9 mouse cellular contexts compared by ENCODE assay signal in the genomic region with DNA sequence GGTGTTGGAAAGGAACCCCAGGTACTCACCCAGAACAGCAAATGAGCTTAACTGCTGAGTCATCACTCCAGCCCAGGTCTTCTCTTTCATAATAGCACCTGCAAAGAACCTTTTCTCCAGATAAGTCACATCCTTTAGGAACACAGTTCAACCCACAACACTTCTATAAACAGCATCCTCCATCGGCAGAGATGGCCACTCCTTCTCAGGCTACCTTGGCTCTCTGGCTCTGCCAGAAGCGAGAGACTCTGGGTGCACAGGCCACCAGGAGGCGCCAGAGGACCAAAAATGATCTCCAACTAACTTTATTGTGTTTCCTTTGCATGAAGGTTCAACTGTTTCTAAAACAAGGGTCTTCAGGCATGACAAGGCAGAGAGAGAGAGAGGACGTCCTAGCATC. TPM values are rescaled to one million over a fixed set of nuclear protein-coding genes. Genes with fewer than 3 reads are reported as not detected.
DNase-seq lines count a peak whose midpoint lies in the region; ATAC-seq and TF ChIP-seq lines count a peak whose summit lies in the region.
"Had no signal": no experiment of that assay in that cellular context is flagged by ENCODE, and none has a peak within 500 bp of the region (broad histone marks: within the 10 kb centered on the region; RNA-seq: fewer than 3 reads in every experiment).

No protein-coding gene starts in this region.

- H3K27ac ChIP-seq in MEL (ENCODE audit: control insufficient read depth, low read depth, low read length): no peak overlapping the region
- H3K27ac ChIP-seq in bone marrow macrophage, adult 2 months (ENCODE audit: insufficient read depth, low read depth, low read length): no peak overlapping the region
- H3K27ac ChIP-seq: lung, embryonic 15.5 days had no signal

- no peak for TF ChIP-seq POLR2A in MEL (IDR thresholded peaks at IDR 0.05; ENCODE audit: control insufficient read depth in 1 of 2, insufficient read depth in 1 of 2, low read depth in 1 of 2, low read length in 2 of 2, poor library complexity in 1 of 2)
- TF ChIP-seq POLR2A in bone marrow macrophage, adult 2 months (IDR thresholded peaks at IDR 0.05; ENCODE audit: borderline replicate concordance, low read depth, low read length): no peak

- no peaks in the 10 kb centered on the region for H3K27me3 ChIP-seq in MEL (ENCODE audit: control insufficient read depth in 1 of 2, insufficient read depth in 2 of 2, low read length in 2 of 2)

- no peaks in the 10 kb centered on the region for H3K9me3 ChIP-seq in MEL (replicated peaks; ENCODE audit: insufficient read depth, low read length)
- H3K9me3 ChIP-seq: lung, embryonic 15.5 days had no signal

- TF ChIP-seq RAD21 in MEL (IDR thresholded peaks at IDR 0.05; ENCODE audit: low read depth, low read length): no peak; the same call in none of the 2 replicates

- H3K36me3 ChIP-seq in MEL (ENCODE audit: control insufficient read depth in 1 of 2, insufficient read depth in 2 of 2, low read length in 2 of 2): peaks cover 0 to 3% of the 10 kb centered on the region in 2 experiments; a peak in 1 of 4 replicates
- H3K36me3 ChIP-seq: lung, embryonic 15.5 days had no signal

- no peak overlapping the region for H3K9ac ChIP-seq in MEL (ENCODE audit: control insufficient read depth, low read depth, low read length, poor library complexity, severe bottlenecking)
- H3K9ac ChIP-seq: lung, embryonic 15.5 days had no signal

- no peak overlapping the region for H3K4me3 ChIP-seq in MEL (ENCODE audit: control insufficient read depth in 1 of 2, insufficient read depth in 1 of 2, low read depth in 2 of 2, low read length in 2 of 2)
- H3K4me3 ChIP-seq in bone marrow macrophage, adult 2 months (ENCODE audit: insufficient read depth, low read length): no peak overlapping the region
- H3K4me3 ChIP-seq: lung, embryonic 15.5 days had no signal

- peaks cover 0 to 6% of the 10 kb centered on the region in 2 experiments; a peak in 1 of 4 replicates for H3K4me1 ChIP-seq in MEL (ENCODE audit: control insufficient read depth in 1 of 2, insufficient read depth in 2 of 2, low read length in 2 of 2)
- peaks cover 13% of the 10 kb centered on the region for H3K4me1 ChIP-seq in bone marrow macrophage, adult 2 months (ENCODE audit: control insufficient read depth, insufficient read depth, low read length)

- TF ChIP-seq EP300 in MEL (IDR thresholded peaks at IDR 0.05; ENCODE audit: low read depth in 1 of 2, low read length in 2 of 2): no peak

- peak; percentile 88 for DNase-seq in MEL (ENCODE audit: low read depth, low spot score)
- DNase-seq in heart, postnatal 4 days: peak; percentile 93
- peak; percentile 91 to 92 for DNase-seq in layer of hippocampus, postnatal 10 days (ENCODE audit: low spot score in 2 of 2)
- DNase-seq in right cerebral cortex, postnatal 4 days: peak; percentile 97
- peak; percentile 82 for DNase-seq in yolk sac, embryonic 10.5 days (ENCODE audit: low spot score)

- peak; percentile 71 for ATAC-seq in erythroblast, adult 5-6 weeks (replicated peaks; ENCODE audit: low FRiP score, poor library complexity, severe bottlenecking)
- peak; percentile 83 for ATAC-seq in megakaryocyte, adult 5-6 weeks (ENCODE audit: poor library complexity, severe bottlenecking)

- TF ChIP-seq CTCF in MEL (IDR thresholded peaks at IDR 0.05 in 2 of 3, conservative IDR thresholded peaks at IDR 0.05 in 1 of 3; ENCODE audit: control insufficient read depth in 1 of 3, insufficient read depth in 1 of 3, low read depth in 2 of 3, low read length in 3 of 3, poor library complexity in 1 of 3, severe bottlenecking in 1 of 3): peak; percentile 95 to 99 (median 96)
- TF ChIP-seq CTCF in bone marrow macrophage, adult 2 months (IDR thresholded peaks at IDR 0.05; ENCODE audit: low read depth, low read length): peak; percentile 74

- peaks cover 2% of the 10 kb centered on the region; the same call in 1 of the 2 replicates for H3K79me2 ChIP-seq in MEL (ENCODE audit: control insufficient read depth, insufficient read depth, low read length, poor library complexity)

TF ChIP-seq in MEL, 35 proteins besides CTCF, POLR2A, EP300 and RAD21:
- TF ChIP-seq MAZ (IDR thresholded peaks at IDR 0.05; ENCODE audit: low read depth, low read length) (peak; percentile 72), SIN3A (IDR thresholded peaks at IDR 0.05; ENCODE audit: low read length) (peak; percentile 60), USF2 (IDR thresholded peaks at IDR 0.05; ENCODE audit: borderline replicate concordance in 1 of 2, insufficient read depth in 1 of 2, low read depth in 1 of 2, low read length in 2 of 2) (no peak), UBTF (IDR thresholded peaks at IDR 0.05; ENCODE audit: borderline replicate concordance, insufficient read depth, low read depth, low read length) (no peak), NELFE (IDR thresholded peaks at IDR 0.05; ENCODE audit: low read depth, low read length) (no peak), JUND (IDR thresholded peaks at IDR 0.05; ENCODE audit: low read depth, low read length) (peak; percentile 13; the same call in 1 of the 2 replicates), SMC3 (IDR thresholded peaks at IDR 0.05; ENCODE audit: low read depth, low read length) (peak; percentile 98), GATA1 (IDR thresholded peaks at IDR 0.05; ENCODE audit: low read depth, low read length) (no peak; the same call in 1 of the 2 replicates), ZKSCAN1 (IDR thresholded peaks at IDR 0.05; ENCODE audit: low read depth, low read length) (no peak), MAFK (IDR thresholded peaks at IDR 0.05; ENCODE audit: borderline replicate concordance, low read depth, low read length) (peak; percentile 89), POLR2AphosphoS5 (IDR thresholded peaks at IDR 0.05; ENCODE audit: borderline replicate concordance, low read depth, low read length) (no peak), MYB (IDR thresholded peaks at IDR 0.05; ENCODE audit: low read depth, low read length) (no peak), HCFC1 (IDR thresholded peaks at IDR 0.05; ENCODE audit: low read depth, low read length) (peak; percentile 32; the same call in 1 of the 2 replicates), RCOR1 (IDR thresholded peaks at IDR 0.05; ENCODE audit: low read depth, low read length) (no peak), ZC3H11A (IDR thresholded peaks at IDR 0.05; ENCODE audit: low read depth, low read length) (peak; percentile 98), CHD1 (IDR thresholded peaks at IDR 0.05; ENCODE audit: low read depth, low read length) (no peak), POLR2AphosphoS2 (IDR thresholded peaks at IDR 0.05; ENCODE audit: low read length) (no peak), GABPA (IDR thresholded peaks at IDR 0.05; ENCODE audit: low read depth, low read length) (no peak), TCF12 (IDR thresholded peaks at IDR 0.05; ENCODE audit: low read depth, low read length) (no peak), BHLHE40 (IDR thresholded peaks at IDR 0.05; ENCODE audit: borderline replicate concordance, low read depth, low read length) (no peak), MAX (IDR thresholded peaks at IDR 0.05; ENCODE audit: low read length) (no peak), MYC (IDR thresholded peaks at IDR 0.05; ENCODE audit: low read depth, low read length) (no peak), ETS1 (IDR thresholded peaks at IDR 0.05; ENCODE audit: low read depth, low read length) (no peak), ZNF384 (IDR thresholded peaks at IDR 0.05; ENCODE audit: low read depth, low read length) (0 out of 2 replicates have a peak, but pooled peaks have one; percentile 20), E2F4 (IDR thresholded peaks at IDR 0.05; ENCODE audit: borderline replicate concordance, low read depth, low read length) (no peak), TAL1 (IDR thresholded peaks at IDR 0.05; ENCODE audit: low read length) (no peak), MEF2A (IDR thresholded peaks at IDR 0.05; ENCODE audit: extremely low read depth, insufficient replicate concordance, low read depth, low read length, poor library complexity, severe bottlenecking) (no peak), KAT2A (conservative IDR thresholded peaks at IDR 0.05; ENCODE audit: low read depth, low read length) (no peak), MXI1 (IDR thresholded peaks at IDR 0.05; ENCODE audit: low read depth, low read length) (0 out of 2 replicates have a peak, but pooled peaks have one; percentile 38), TBP (IDR thresholded peaks at IDR 0.05; ENCODE audit: low read depth, low read length) (no peak)

RNA-seq across cellular contexts. Expression of gene Rab4a, which starts 15.8 kb away (rescaled TPM):
- total RNA-seq in MEL (2012; rRNA removed): 22.2 and 23.1 TPM in 2 replicates
- polyA plus RNA-seq in MEL (2012; ENCODE audit: insufficient read depth in 1 of 2, insufficient read length in 2 of 2, low read depth in 1 of 2, low replicate concordance in 2 of 2, missing spikeins in 1 of 2): 10 to 100 TPM in 1 of 2 experiments, not detected in 1; 44.6 TPM
- 1.2 and 1.7 TPM in 2 replicates for polyA plus RNA-seq in bone marrow macrophage, adult 2 months (2012; ENCODE audit: insufficient read depth, insufficient read length, missing spikeins)
- 2.1 and 8.5 TPM in 2 replicates for total RNA-seq in erythroblast, adult 5-6 weeks (2015; ENCODE audit: low replicate concordance)
- total RNA-seq in erythroblast, adult 5-6 weeks (2017; ENCODE audit: low replicate concordance): 1.7 and 2.6 TPM in 2 replicates
- total RNA-seq in heart, postnatal 4 days (2021): 10 to 100 TPM in 1 of 2 experiments, 1 to 10 TPM in 1; 9.4 to 12.0 TPM
- total RNA-seq in layer of hippocampus, postnatal 10 days (2021): 10 to 100 TPM; 49.2 to 52.3 TPM
- total RNA-seq in megakaryocyte, adult 5-6 weeks (2015): 1.2 and 2.1 TPM in 2 replicates
- total RNA-seq in megakaryocyte, adult 5-6 weeks (2017): 0.26 and 1.1 TPM in 2 replicates
